Mouse (Mus musculus): Measurements from ENCODE around the gene Tubb2a.
A peak's percentile ranks its signal among the peaks of the same experiment; 100 is the strongest.
"Not testable (repeated sequence)": the region's sequence is repeated elsewhere in the genome, so short reads cannot be mapped to it uniquely, and the experiment has no call there.

Tubb2a gene

GRCm38 (mm10) chr13:34088871-34089288 lies 11.1 kb upstream of the Tubb2a start:
- no peak for DNase-seq

- not testable (repeated sequence) for DNase-seq
Observed at GRCm38 (mm10) chr13:34088201-34088649, 10.4 kb upstream of the Tubb2a start.

GRCm38 (mm10) chr13:34087052-34087812 lies 9.4 kb upstream of the Tubb2a start:
- no peak for DNase-seq

GRCm38 (mm10) chr13:34084026-34084750 lies 6.4 kb upstream of the Tubb2a start:
- no peak for DNase-seq

- DNase-seq = no peak
Observed at GRCm38 (mm10) chr13:34081926-34082325, 4.1 kb upstream of the Tubb2a start.

GRCm38 (mm10) chr13:34079801-34080200 lies 2.0 kb upstream of the Tubb2a start:
- DNase-seq = no peak

GRCm38 (mm10) chr13:34078500-34079280 lies 883 bp upstream of the Tubb2a start:
- no peak for DNase-seq

GRCm38 (mm10) chr13:34076561-34077491 lies 981 bp downstream of the Tubb2a start:
- peak; percentile 44 for DNase-seq

- DNase-seq = not testable (repeated sequence)
Observed at GRCm38 (mm10) chr13:34075893-34076292, 1.9 kb downstream of the Tubb2a start.

- DNase-seq = not testable (repeated sequence)
Observed at GRCm38 (mm10) chr13:34074441-34074840, 3.4 kb downstream of the Tubb2a start.

GRCm38 (mm10) chr13:34072847-34073246 lies 5.0 kb downstream of the Tubb2a start:
- no peak for DNase-seq

GRCm38 (mm10) chr13:34071836-34072235 lies 6.0 kb downstream of the Tubb2a start:
- no peak for DNase-seq

- DNase-seq = no peak
Observed at GRCm38 (mm10) chr13:34070296-34070695, 7.5 kb downstream of the Tubb2a start.

- DNase-seq = peak; percentile 62
Observed at GRCm38 (mm10) chr13:34066351-34066750, 11.5 kb downstream of the Tubb2a start.

- DNase-seq = no peak
Observed at GRCm38 (mm10) chr13:34062466-34062865, 15.3 kb downstream of the Tubb2a start.

GRCm38 (mm10) chr13:34060061-34060460 lies 17.7 kb downstream of the Tubb2a start:
- DNase-seq = no peak

GRCm38 (mm10) chr13:34057252-34057651 lies 20.6 kb downstream of the Tubb2a start:
- DNase-seq = no peak

GRCm38 (mm10) chr13:34054983-34055382 lies 22.8 kb downstream of the Tubb2a start:
- DNase-seq = no peak

- no peak for DNase-seq
Observed at GRCm38 (mm10) chr13:34054391-34054790, 23.4 kb downstream of the Tubb2a start.

GRCm38 (mm10) chr13:34053673-34054282 lies 24.0 kb downstream of the Tubb2a start:
- no peak for DNase-seq

- DNase-seq = no peak
Observed at GRCm38 (mm10) chr13:34051692-34052091, 26.1 kb downstream of the Tubb2a start.

GRCm38 (mm10) chr13:34050479-34050878 lies 27.3 kb downstream of the Tubb2a start:
- peak; percentile 49 for DNase-seq

Measured in layer of hippocampus, adult 9-11 months (tissue).